Mouse (Mus musculus) liver, embryonic 14 days (tissue): ENCODE measurements around the gene Gucy1b2. TPM values are rescaled to one million over a fixed set of nuclear protein-coding genes. Genes with fewer than 3 reads are reported as not detected.

Experiments
- polyA plus RNA-seq: library from polyadenylated mRNA; depleted of rRNA; stranded (reverse); fragments of >200 nt; gene quantifications from 2 replicates; pipeline ENCODE4 v1.2.3, GENCODE M21; 2012; rRNA removed

The Gucy1b2 gene
- polyA plus RNA-seq, result 0.02 TPM in 1 of 2 replicates, not detected in the other

DNA sequence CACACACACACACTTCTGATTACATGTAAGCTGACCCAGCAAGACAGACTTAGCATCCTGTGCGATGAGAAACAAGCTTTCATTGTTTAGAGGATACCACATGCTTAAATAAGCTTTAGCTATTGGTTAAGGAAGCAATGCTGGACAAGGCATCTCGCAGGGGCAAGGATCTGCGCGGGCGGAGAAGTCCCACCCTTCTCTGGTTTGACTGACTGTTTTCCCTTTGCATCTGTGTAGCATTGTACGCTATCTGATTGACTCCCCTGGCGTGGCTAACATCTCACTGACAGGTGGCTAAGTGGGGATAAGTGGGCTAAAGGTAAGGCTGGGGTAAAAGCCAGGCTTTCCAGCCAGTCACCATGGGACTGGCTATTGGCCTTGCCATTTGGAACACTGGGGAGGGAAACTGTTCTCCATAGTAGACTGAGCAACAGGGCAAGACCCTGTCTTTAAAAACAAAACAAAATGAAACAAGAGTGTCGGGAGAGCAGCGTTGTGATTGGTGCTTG lies at the start of gene Gucy1b2:
TSS of gene Gucy1b2 (minus strand) at position 51 of the 509 bp plus-strand sequence.

Other genes with a start within 250 kb of the Gucy1b2 start
- 33.4 and 37.4 TPM in 2 replicates for gene Rnaseh2b, start 163.7 kb downstream of the Gucy1b2 start, polyA plus RNA-seq
- 0.08 and 0.12 TPM in 2 replicates for gene Dleu7, start 163.2 kb downstream of the Gucy1b2 start, polyA plus RNA-seq
- 1.8 and 2.6 TPM in 2 replicates for gene Fam124a, start 99.4 kb upstream of the Gucy1b2 start, polyA plus RNA-seq
- not detected in 2 replicates for gene Gm4131, start 110.6 kb upstream of the Gucy1b2 start, polyA plus RNA-seq
- gene Serpine3, start 207.4 kb upstream of the Gucy1b2 start, polyA plus RNA-seq, result not detected in 2 replicates